Mouse (Mus musculus) left cerebral cortex, postnatal 4 days (tissue): ENCODE data around the gene Pcx. TPM values are rescaled to one million over a fixed set of nuclear protein-coding genes. Genes with fewer than 3 reads are reported as not detected.

Source experiments
- DNase-seq: peaks from one replicate; pipeline ENCODE4 v3.0.0-alpha.2; 2022
- intact Hi-C: fragments of 180-260 bp; cut with DNase I; formaldehyde crosslinking; loops from one replicate; pipeline ENCODE4 v1.15.1; 2025
- total RNA-seq, 2 experiments: library from RNA; stranded (reverse); gene quantifications; 2 replicates each; pipeline ENCODE4 v1.2.3; 2021

Gene Pcx
- total RNA-seq, 2 experiments from 2014 or later = 42.6 to 44.2 TPM

GRCm38 (mm10) chr19:4614305-4615150 is 104.3 kb downstream of the Pcx start:
- DNase-seq = peak; percentile 45
- intact Hi-C loops = loop anchor here (5.0 kb wide), 1 partner anchor 117 kb away; the partner anchor contains the start of gene 2010003K11Rik

GRCm38 (mm10) chr19:4615151-4616093 is 105.2 kb downstream of the Pcx start, which contains the start of gene Lrfn4:
Gene Lrfn4 (minus strand): TSS chr19:4615667.
- intact Hi-C loops = loop anchor here (5.0 kb wide), 1 partner anchor 118 kb away; the partner anchor contains the start of gene 2010003K11Rik
- DNase-seq = peak; percentile 93

- peak; percentile 42 for DNase-seq
- intact Hi-C loops = loop anchor here (5.0 kb wide), 1 partner anchor 119 kb away; the partner anchor contains the start of gene 2010003K11Rik
Measured at GRCm38 (mm10) chr19:4616546-4616945, 106.3 kb downstream of the Pcx start.

- peak; percentile 61 for DNase-seq
- intact Hi-C loops = loop anchor here (5.0 kb wide), 1 partner anchor 121 kb away; the partner anchor contains the start of gene 2010003K11Rik
Measured at GRCm38 (mm10) chr19:4618183-4618582, 107.9 kb downstream of the Pcx start.

GRCm38 (mm10) chr19:4619461-4619860 is 109.2 kb downstream of the Pcx start:
- peak; percentile 9 for DNase-seq
- intact Hi-C loops = loop anchor here (5.0 kb wide), 1 partner anchor 122 kb away; the partner anchor contains the start of gene 2010003K11Rik

GRCm38 (mm10) chr19:4620721-4621120 is 110.4 kb downstream of the Pcx start:
- DNase-seq = no peak
- intact Hi-C loops = no loop called here

- no peak for DNase-seq
- intact Hi-C loops = no loop called here
Measured at GRCm38 (mm10) chr19:4622780-4623179, 112.5 kb downstream of the Pcx start.

- no peak for DNase-seq
- intact Hi-C loops = no loop called here
Measured at GRCm38 (mm10) chr19:4623419-4623818, 113.1 kb downstream of the Pcx start.

- no peak for DNase-seq
- intact Hi-C loops = no loop called here
Measured at GRCm38 (mm10) chr19:4624006-4624405, 113.7 kb downstream of the Pcx start.

- no peak for DNase-seq
Measured at GRCm38 (mm10) chr19:4624406-4625178, 114.3 kb downstream of the Pcx start.

GRCm38 (mm10) chr19:4625179-4625828 is 115.0 kb downstream of the Pcx start, which contains the start of gene Rce1:
Gene Rce1 (minus strand): TSS chr19:4625641.
- DNase-seq = peak; percentile 92
- intact Hi-C loops = loop anchor here (5.0 kb wide), 2 partner anchors 97 to 117 kb away; no protein-coding TSS in a partner anchor

More at GRCm38 (mm10) chr19:4624406-4625178, 114.3 kb downstream of the Pcx start:
- intact Hi-C loops = loop anchor here (5.0 kb wide), 2 partner anchors 98 to 118 kb away; no protein-coding TSS in a partner anchor

- intact Hi-C loops = loop anchor here (5.0 kb wide), 2 partner anchors 96 to 116 kb away; no protein-coding TSS in a partner anchor
- no peak for DNase-seq
Measured at GRCm38 (mm10) chr19:4625829-4626535, 115.7 kb downstream of the Pcx start.

- intact Hi-C loops = loop anchor here (5.0 kb wide), 2 partner anchors 93 to 113 kb away; no protein-coding TSS in a partner anchor
- DNase-seq = peak; percentile 83
Measured at GRCm38 (mm10) chr19:4628819-4629218, 118.5 kb downstream of the Pcx start.

GRCm38 (mm10) chr19:4635986-4636385 is 125.7 kb downstream of the Pcx start:
- no peak for DNase-seq
- intact Hi-C loops = no loop called here

- intact Hi-C loops = no loop called here
- DNase-seq = peak; percentile 62
Measured at GRCm38 (mm10) chr19:4644271-4644670, 134.0 kb downstream of the Pcx start.

- no peak for DNase-seq
- intact Hi-C loops = loop anchor here (5.0 kb wide), 1 partner anchor 65 kb away; the partner anchor contains the start of gene Sptbn2
Measured at GRCm38 (mm10) chr19:4646917-4647492, 136.7 kb downstream of the Pcx start.

- intact Hi-C loops = no loop called here
- no peak for DNase-seq
Measured at GRCm38 (mm10) chr19:4658156-4658555, 147.9 kb downstream of the Pcx start.

GRCm38 (mm10) chr19:4666815-4667214 is 156.5 kb downstream of the Pcx start:
- no peak for DNase-seq
- intact Hi-C loops = no loop called here
